Mouse (Mus musculus): Measurements from ENCODE around the gene Pxn.
A peak's percentile ranks its signal among the peaks of the same experiment; 100 is the strongest.
"Not testable (repeated sequence)": the region's sequence is repeated elsewhere in the genome, so short reads cannot be mapped to it uniquely, and the experiment has no call there.

The Pxn gene

DNA sequence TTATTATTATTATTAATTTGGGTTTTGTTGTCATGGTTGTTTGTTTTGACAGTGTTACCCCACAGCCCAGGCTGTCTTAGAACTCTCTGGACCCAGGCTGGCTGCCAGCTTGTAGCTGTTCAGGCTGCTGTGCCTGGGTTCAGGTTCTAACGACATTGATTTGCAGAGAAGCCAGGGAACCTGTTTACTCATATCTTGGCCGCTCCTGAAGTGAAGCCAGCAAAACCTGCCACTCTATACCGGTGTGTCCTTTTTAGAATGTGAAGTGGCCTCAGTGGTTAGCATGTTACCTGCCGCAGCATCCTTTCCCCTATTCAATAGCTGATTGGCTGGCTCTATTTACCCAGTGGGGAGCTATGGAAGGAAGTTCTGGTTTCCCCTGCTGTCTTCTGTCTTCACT lies 19.8 kb upstream of the Pxn start:
- DNase-seq (ENCODE audit: low spot score): no peak

DNA sequence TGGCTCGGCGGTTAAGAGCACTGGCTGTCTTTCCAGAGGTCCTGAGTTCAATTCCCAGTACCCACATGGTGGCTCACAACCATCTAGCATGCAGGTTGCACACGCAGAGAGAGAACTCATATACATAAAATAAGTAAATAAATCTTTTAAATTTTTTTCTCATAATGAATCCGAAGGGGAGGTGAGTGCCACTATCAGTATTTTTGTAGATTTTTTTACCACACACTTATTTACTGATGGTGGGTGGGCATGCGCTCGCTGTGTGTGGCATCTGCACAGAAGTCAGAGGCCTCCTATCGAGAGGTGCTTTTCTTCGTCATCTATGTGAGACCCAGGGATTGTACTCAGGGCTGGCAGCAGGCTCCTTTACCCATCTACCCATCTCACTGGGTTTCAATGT lies 19.1 kb upstream of the Pxn start:
- DNase-seq (ENCODE audit: low spot score): no peak

GRCm38 (mm10) chr5:115487942-115488580 lies 18.4 kb upstream of the Pxn start:
- no peak for DNase-seq (ENCODE audit: low spot score)

DNA sequence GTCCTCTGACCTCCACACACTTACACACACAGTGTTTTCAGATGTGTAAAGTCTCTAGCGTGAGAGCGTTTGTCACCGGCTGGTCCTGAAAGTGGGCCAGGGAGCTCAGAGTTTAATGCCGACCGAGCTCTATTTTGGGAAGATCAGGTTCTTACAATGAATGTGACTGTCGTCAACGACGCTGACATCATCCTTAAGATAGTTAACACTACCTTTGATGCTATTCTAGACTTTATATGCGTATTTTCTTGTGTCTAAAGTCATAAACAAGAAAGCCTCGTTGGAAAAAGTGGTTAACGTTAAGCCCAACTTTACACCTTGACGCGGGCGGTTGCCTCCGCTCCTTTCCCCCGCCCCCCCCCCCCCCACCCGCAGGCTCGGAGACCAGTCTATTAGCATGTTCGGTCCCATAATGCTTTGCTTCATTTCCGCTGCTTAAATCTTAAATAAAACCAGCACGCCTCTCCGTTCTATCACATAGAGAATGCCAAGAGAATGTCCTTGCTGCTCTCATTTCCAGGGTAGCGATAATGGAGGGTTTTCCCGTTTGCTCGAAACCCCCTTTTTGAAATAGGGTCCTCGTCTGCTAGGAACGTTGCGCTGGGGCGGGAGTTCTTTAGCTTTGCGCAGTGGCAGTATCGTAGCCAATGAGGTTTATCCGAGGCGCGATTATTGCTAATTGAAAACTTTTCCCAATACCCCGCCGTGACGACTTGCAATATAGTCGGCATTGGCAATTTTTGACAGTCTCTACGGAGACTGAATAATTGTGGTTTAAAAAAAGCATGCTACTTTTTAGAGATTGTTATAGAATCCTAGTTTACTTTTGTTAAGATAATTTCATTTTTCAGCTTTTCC lies 17.4 kb upstream of the Pxn start:
- peak; percentile 86 for DNase-seq (ENCODE audit: low spot score)

- peak; percentile 91 for DNase-seq (ENCODE audit: low spot score)
Measured at GRCm38 (mm10) chr5:115489699-115490637, 16.5 kb upstream of the Pxn start.

DNA sequence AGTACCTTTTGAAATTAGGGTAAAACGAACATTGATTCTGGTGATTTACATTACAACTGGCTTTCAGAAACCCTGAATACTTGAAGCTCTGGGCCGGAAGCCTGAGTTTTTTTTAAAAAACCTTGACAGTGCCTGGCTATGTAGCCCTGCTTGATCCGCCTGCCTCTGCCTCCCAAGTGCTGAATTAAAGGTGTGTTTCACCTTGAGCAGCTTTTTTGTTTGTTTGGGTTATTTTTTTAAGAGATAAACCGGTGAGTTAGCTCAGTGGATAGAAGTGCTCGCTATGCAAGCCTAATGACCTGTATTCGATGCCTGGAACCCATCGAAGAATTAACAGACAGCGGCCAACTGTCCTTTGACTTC lies 15.9 kb upstream of the Pxn start:
- DNase-seq (ENCODE audit: low spot score): no peak

- DNase-seq (ENCODE audit: low spot score): no peak
Measured at GRCm38 (mm10) chr5:115491076-115491475, 15.4 kb upstream of the Pxn start.

- DNase-seq (ENCODE audit: low spot score): peak; percentile 82
Measured at GRCm38 (mm10) chr5:115491771-115492322, 14.6 kb upstream of the Pxn start.

GRCm38 (mm10) chr5:115492711-115493335 lies 13.7 kb upstream of the Pxn start:
- no peak for DNase-seq (ENCODE audit: low spot score)

DNA sequence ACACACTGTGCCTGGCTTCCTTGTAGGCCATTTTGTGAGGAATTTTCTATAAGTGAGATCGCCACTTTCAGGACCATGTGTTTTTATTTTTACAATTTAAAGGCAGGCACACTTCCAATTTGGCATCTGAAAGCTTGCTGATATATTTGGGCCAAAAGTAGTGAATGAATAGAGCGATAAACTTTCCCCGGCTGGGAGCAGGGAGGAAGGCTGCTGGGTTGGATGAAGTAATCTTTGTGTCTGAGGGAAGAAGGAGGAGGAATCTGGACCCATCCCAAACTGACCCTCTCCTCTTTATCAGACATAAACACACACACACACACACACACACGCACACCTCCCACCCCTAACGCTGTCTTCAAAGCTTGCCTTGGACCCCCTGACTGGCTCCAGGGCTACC lies 13.0 kb upstream of the Pxn start:
- DNase-seq (ENCODE audit: low spot score): no peak

- not testable (repeated sequence) for DNase-seq (ENCODE audit: low spot score)
Measured at GRCm38 (mm10) chr5:115495618-115496017, 10.9 kb upstream of the Pxn start.

DNA sequence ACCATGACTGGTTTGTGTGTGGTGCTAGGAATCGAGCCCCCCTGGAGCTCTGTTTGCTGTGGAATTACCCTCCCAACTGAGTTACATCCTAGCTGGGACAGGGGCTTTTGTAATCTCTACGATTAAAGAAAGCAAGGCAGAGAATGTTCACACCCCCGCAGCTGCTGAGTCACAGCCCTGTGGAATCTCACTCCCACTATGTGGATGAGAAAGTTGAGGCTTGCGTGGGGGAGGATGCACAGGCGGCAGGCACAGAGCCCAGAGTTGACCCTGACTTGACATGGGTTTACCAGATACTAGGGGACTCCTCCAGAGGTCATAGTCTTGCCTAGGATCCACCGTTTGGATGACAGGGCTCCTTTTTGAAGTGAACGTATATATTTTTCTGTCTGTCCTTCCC lies 9.4 kb upstream of the Pxn start:
- DNase-seq (ENCODE audit: low spot score): no peak

GRCm38 (mm10) chr5:115498307-115499240 lies 7.9 kb upstream of the Pxn start:
- DNase-seq (ENCODE audit: low spot score): no peak

DNA sequence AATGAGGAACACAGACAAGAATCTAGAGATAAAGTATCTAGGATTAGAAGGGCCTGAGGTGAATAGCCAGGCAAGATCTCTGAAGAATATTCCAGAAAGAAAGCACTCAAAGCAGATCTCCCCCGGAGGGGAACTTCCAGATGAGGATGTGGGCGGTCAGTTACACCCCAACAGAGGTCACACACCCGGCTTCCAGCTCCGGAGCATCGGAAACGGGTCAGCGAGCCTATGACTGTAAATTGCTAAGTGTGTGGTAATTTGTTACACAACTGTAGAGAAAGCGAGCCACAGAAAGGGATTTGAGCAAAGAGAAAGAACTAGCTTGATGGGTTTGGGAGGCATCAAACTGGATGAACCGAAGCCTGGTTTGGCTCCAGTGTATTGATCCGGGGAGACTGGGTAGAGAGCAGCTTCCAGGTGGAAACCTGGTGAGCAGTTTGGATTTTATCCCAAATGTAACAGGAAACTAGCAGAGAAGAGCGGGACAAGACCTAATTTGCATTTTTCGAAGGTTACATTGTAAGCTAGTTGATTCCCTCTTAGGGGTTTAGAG lies 6.0 kb upstream of the Pxn start:
- no peak for DNase-seq (ENCODE audit: low spot score)

GRCm38 (mm10) chr5:115503035-115503434 lies 3.4 kb upstream of the Pxn start:
- DNase-seq (ENCODE audit: low spot score): no peak

DNA sequence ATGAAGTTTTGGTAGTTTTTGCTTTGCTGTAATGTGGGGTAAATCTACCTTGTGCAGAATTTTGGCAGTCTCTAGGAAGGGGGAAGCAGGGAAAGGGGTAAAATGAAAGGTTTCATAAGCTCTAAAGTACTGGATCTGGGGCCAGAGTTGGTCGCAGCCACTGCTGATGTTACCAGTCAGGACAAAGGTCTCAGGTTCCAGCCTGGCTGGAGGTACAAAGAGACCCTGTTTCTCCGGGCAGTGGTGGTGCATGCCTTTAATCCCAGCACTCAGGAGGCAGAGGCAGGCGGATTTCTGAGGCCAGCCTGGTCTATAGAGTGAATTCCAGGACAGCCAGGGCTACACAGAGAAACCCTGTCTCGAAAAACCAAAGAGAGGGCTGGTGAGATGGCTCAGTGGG lies 859 bp upstream of the Pxn start:
- DNase-seq (ENCODE audit: low spot score): not testable (repeated sequence)

- DNase-seq (ENCODE audit: low spot score): no peak
Measured at GRCm38 (mm10) chr5:115507267-115507980, 948 bp downstream of the Pxn start.

DNA sequence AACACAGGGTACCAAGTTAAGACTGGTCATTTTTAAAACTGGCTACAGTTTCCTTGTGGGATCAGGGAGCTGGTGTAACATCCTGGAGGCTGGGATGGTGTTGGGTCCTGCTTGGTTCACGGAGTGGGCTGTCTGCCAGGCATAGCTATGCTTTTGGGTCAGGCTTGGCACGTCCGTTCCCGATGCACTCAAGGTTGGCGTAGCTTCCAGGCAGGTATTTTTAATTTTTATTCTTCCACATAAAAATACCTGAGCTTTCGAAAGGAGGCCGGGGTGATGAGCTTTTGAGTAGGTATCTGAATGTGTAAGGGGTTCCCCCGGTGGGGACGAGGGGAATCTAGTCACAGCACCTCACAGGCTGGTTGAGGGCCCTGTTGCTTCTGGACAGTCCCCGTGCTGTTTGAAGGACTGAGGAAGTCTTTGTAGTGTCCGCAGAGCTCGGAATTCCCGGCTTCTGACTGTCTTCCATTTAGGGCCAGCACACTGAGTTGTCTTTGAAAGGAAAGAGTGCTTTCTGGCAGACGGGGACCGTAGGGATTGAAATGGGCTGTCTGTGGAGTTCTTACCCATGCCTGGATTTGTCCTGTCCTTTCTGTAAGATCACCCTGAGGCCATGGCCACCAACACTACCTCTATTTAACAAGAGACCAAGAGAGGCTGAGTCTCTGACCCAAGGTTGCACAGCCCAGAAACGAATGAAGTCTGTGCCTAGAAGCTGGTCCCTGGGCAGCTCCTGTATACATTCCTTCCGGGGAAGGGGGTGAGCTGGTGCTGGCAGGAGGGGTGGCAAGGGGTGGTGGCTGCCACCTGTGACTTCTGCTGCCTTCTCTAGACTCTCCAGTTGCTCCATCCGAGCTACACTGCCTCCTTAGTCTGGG lies 1.7 kb downstream of the Pxn start:
- DNase-seq (ENCODE audit: low spot score): no peak

DNA sequence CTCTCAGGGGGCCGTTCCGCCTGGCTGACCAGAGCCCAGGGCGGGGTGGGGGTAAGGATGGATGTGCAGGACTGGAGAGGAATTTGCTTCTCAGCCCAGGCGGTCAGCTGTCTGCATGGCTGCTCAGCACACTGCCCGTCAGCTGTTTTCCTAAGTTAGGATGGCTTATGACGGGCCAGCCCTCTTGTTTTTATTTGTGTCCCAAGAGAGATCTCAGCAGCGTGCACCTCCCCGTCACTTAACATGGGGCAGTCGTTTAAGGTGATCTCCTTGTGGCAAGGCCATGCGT lies 2.3 kb downstream of the Pxn start:
- no peak for DNase-seq (ENCODE audit: low spot score)
